Mouse (Mus musculus) A20 (cell line): ENCODE results near the gene Cblc.
A peak's percentile ranks its signal among the peaks of the same experiment; 100 is the strongest.

ENCODE experiments used
- DNase-seq: peaks from one replicate; pipeline ENCODE4 v3.0.0-alpha.2; 2011; ENCODE audit warnings: low read depth, low spot score

Cblc gene

DNA sequence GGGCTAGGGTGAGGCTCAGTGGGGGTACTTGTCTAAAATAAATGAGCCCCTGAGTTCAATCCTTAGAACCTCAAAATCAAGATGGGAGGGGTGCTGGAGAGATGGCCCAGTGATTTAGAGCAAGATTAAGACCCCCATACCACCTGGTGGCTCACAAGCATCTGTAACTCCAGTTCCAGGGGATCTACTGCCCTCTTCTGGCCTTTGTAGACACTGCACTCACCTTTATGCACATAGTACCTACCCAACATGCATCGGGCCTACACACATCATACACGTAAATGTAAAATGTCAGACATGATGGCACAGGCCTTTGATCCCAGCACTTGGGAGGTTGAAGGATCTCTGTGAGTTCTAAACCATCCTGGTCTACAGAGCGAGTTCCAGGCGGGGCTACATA lies 14.0 kb downstream of the Cblc start:
- peak; percentile 74 for DNase-seq

DNA sequence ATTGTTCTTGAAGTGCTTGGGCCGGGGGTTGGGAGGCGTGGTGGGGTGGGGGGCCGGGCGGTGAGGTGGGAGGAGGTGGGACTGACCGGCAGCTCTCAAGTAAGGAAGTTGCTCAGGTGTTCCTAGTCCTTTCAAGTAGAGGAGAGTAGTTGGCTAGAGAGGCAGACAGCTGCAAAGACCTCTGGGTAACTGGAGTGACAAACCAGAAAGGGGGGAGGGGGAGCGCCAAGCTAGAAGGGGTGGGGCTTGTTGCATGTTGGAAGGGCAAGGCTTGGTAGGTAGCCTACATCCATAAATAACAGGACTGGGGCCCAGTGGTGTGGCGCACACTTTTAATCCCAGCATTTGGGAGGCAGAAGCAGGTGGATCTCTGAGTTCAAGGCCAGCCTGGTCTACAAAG lies 14.9 kb downstream of the Cblc start:
- no peak for DNase-seq

DNA sequence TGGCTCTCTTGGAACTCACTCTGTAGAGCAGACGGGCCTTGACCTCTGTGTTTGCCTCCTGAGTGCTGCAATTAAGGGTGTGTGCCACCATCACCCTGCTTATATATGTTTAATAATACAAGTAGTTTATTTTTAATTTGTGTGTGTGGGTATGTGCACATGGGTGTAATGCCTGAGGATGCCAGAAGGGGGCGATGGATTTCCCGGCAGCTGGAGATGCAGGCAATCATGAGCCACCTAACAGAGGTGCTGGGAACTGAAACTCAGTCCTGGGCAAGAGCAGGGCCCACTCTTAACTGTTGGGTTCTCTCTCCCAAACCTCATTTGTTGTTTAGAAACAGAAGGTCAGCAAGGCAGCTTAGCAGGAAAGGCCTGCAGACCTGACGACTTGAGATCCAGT lies 16.7 kb downstream of the Cblc start:
- no peak for DNase-seq

GRCm38 (mm10) chr7:19778645-19779044 lies 18.0 kb downstream of the Cblc start:
- no peak for DNase-seq

GRCm38 (mm10) chr7:19777049-19777723 lies 19.4 kb downstream of the Cblc start:
- no peak for DNase-seq

DNA sequence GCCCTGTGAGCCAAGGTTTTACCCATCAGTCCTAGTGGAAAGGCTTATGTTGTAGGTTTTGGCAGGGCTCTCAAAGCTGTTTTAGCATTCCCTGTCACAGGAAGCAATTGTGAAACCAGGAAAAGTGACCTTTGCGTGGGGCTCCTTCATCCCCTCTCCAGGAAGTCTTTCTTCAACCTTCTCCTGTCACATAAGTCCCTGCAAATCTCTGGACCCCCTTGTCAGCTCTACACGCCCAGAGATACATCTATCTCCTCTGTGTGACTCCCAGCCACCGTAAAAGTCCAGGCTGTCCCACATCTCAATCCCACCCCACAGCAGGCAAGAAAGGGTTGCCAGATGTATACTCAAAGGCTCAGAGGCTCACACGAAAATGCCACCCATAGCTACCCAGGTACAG lies 24.9 kb downstream of the Cblc start:
- no peak for DNase-seq

GRCm38 (mm10) chr7:19770984-19771391 lies 25.6 kb downstream of the Cblc start, which contains the start of gene Bcam:
TSS of gene Bcam (minus strand) at chr7:19771016.
- no peak for DNase-seq

GRCm38 (mm10) chr7:19770375-19770754 lies 26.2 kb downstream of the Cblc start:
- peak; percentile 63 for DNase-seq

- DNase-seq: no peak
Measured at GRCm38 (mm10) chr7:19769434-19770374, 26.9 kb downstream of the Cblc start.

- DNase-seq: no peak
Measured at GRCm38 (mm10) chr7:19769001-19769400, 27.6 kb downstream of the Cblc start.

DNA sequence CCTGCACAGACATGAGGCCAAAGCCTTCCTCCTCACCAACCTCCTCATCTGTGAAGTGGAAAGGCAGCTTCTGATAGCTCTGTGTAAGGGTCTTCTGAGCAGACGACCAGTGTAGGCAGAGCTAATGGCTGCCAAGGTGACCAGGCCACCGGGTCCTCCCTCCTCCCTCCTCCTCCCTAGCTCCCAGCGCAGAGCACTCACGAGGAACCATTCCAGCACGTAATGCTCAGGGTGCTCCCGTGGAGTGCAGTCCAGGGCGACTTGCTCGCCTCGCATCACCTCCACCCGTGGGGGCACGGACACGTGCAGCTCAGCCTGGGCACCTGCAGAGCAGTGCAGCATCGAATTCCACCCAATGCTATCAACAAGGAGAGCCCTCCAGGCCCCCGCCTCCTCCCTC lies 28.4 kb downstream of the Cblc start:
- DNase-seq: no peak

GRCm38 (mm10) chr7:19764581-19764980 lies 32.0 kb downstream of the Cblc start:
- DNase-seq: no peak

DNA sequence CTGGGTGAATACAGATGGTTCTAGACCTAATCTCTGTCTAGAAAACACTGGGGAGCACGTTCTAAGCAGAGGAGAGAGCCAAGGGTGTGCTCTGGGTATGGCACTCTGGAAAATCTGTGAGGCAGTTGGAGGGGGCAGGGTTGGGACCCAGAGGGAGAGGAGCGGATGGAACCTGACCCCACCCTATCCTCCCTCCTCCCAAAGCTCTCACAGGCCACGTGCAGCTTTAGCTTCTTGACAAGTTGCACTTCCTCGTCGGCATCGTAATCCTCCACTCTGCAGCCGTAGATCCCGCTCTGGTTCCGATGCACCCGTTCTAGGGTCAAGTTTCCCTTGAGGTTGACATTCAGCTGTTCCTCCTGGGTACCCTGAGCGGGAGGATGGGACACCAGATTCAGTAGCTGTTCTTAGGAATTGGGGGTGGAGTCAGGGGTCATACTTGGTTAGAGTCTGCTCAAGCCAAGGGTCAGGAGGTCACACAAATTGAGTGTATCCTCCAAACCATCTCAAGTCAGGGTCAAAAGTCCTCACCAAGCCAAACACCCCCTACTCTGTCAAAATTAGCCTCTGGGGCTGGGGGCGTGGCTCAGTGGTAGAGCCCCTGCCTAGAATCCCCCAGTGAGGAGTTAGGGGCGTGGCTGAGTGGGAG lies 32.7 kb downstream of the Cblc start:
- DNase-seq: peak; percentile 54

GRCm38 (mm10) chr7:19762283-19762682 lies 34.3 kb downstream of the Cblc start:
- no peak for DNase-seq

- DNase-seq: no peak
Measured at GRCm38 (mm10) chr7:19760021-19760420, 36.6 kb downstream of the Cblc start.

DNA sequence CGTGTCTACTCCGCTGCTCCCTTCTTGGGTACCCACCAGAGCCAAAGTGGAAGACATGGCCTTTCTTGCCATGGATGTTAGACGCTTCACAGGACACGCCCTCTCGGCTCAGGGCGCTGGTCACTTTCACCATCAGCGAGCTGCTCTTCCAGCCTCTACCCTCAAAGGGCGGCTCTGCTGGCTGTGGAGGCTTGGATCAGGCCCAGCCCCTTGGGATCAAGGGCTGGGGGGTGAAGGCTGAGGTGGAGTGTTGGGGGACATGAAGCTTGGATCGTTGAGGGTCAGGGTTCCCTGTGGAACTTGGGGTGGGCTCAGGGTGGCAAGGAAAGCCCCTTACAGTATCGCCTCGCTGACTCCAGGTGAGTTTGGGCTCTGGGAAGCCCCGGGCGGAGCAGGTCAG lies 38.0 kb downstream of the Cblc start:
- no peak for DNase-seq

GRCm38 (mm10) chr7:19755851-19756786 lies 40.5 kb downstream of the Cblc start:
- no peak for DNase-seq

GRCm38 (mm10) chr7:19755008-19755407 lies 41.6 kb downstream of the Cblc start:
- no peak for DNase-seq

DNA sequence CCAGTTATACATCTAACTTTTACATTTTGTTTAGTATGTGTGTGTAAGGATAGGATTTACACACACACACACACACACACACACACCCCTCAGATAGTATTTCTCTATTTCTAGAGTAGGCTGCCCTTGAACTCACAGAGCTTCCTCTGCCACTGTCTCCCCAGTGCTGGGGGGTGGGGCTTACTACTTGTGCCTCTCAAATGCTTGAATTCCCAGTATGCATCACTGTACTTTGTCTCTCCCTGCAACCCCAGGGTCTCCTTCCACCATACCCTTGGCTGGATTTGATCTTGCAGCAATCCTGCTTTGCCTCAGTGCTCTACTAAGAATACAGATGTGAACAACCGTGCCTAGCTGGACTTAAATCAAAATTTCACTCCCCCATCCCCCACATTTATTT lies 42.5 kb downstream of the Cblc start:
- no peak for DNase-seq

GRCm38 (mm10) chr7:19753587-19753986 lies 43.0 kb downstream of the Cblc start:
- no peak for DNase-seq

DNA sequence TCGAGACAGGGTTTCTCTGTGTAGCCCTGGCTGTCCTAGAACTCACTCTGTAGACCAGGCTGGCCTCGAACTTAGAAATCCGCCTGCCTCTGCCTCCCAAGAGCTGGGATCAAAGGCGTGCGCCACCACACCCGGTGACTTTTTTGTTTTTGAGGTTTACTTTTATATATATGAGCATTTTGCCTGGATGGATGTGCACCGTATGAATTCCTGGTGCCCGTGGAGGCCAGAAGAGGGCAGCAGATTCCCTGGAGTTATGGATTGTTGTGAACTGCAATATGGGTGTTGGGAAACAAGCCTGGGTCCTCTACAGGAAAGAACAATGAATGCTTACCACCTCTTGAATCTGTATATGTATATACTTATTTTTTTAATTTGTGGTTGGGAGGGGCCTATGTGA lies 44.0 kb downstream of the Cblc start:
- no peak for DNase-seq
